Mouse (Mus musculus): Measurements from ENCODE around the gene Usp19.
A peak's percentile ranks its signal among the peaks of the same experiment; 100 is the strongest.

Gene Usp19

GRCm38 (mm10) chr9:108494146-108494825 is 3.9 kb downstream of the Usp19 start:
- DNase-seq (ENCODE audit: low spot score in 2 of 2): no peak

GRCm38 (mm10) chr9:108494905-108495304 is 4.5 kb downstream of the Usp19 start:
- DNase-seq (ENCODE audit: low spot score in 2 of 2): no peak

- no peak for DNase-seq (ENCODE audit: low spot score in 2 of 2)
Measured at GRCm38 (mm10) chr9:108499231-108499630, 8.8 kb downstream of the Usp19 start.

GRCm38 (mm10) chr9:108499943-108500342 is 9.5 kb downstream of the Usp19 start:
- DNase-seq (ENCODE audit: low spot score in 2 of 2): no peak

GRCm38 (mm10) chr9:108506901-108507300 is 16.5 kb downstream of the Usp19 start:
- DNase-seq (ENCODE audit: low spot score in 2 of 2): no peak

GRCm38 (mm10) chr9:108507619-108508434 is 17.4 kb downstream of the Usp19 start, which contains the start of gene Qars:
Qars (plus strand) TSS chr9:108507706.
- DNase-seq (ENCODE audit: low spot score in 2 of 2): peak; percentile 92 to 93

GRCm38 (mm10) chr9:108508776-108509175 is 18.4 kb downstream of the Usp19 start:
- peak in 1 of 2 experiments; percentile 4 for DNase-seq (ENCODE audit: low spot score in 2 of 2)

- DNase-seq (ENCODE audit: low spot score in 2 of 2): peak; percentile 95 to 96
Measured at GRCm38 (mm10) chr9:108516380-108517251, 26.2 kb downstream of the Usp19 start, which contains the start of gene Qrich1. Qrich1 (plus strand) TSS chr9:108516806.

GRCm38 (mm10) chr9:108517253-108517930 is 27.0 kb downstream of the Usp19 start:
- peak; percentile 74 to 86 for DNase-seq (ENCODE audit: low spot score in 2 of 2)

- no peak for DNase-seq (ENCODE audit: low spot score in 2 of 2)
Measured at GRCm38 (mm10) chr9:108517931-108518332, 27.5 kb downstream of the Usp19 start.

- DNase-seq (ENCODE audit: low spot score in 2 of 2): no peak
Measured at GRCm38 (mm10) chr9:108521604-108522003, 31.2 kb downstream of the Usp19 start.

- DNase-seq (ENCODE audit: low spot score in 2 of 2): no peak
Measured at GRCm38 (mm10) chr9:108523341-108523740, 32.9 kb downstream of the Usp19 start.

GRCm38 (mm10) chr9:108525400-108525799 is 35.0 kb downstream of the Usp19 start:
- DNase-seq (ENCODE audit: low spot score in 2 of 2): no peak

- no peak for DNase-seq (ENCODE audit: low spot score in 2 of 2)
Measured at GRCm38 (mm10) chr9:108530954-108531353, 40.6 kb downstream of the Usp19 start.

- no peak for DNase-seq (ENCODE audit: low spot score in 2 of 2)
Measured at GRCm38 (mm10) chr9:108531496-108531895, 41.1 kb downstream of the Usp19 start.

- no peak for DNase-seq (ENCODE audit: low spot score in 2 of 2)
Measured at GRCm38 (mm10) chr9:108540846-108541245, 50.4 kb downstream of the Usp19 start.

GRCm38 (mm10) chr9:108545986-108546385 is 55.6 kb downstream of the Usp19 start:
- DNase-seq (ENCODE audit: low spot score in 2 of 2): no peak

GRCm38 (mm10) chr9:108546875-108547274 is 56.5 kb downstream of the Usp19 start:
- DNase-seq (ENCODE audit: low spot score in 2 of 2): no peak

Data from frontal cortex, postnatal 10 days (tissue).